Mouse (Mus musculus) layer of hippocampus, adult 9-10 months (tissue): ENCODE measurements around the gene Ptf1a.

Experiments
- DNase-seq: peaks from one replicate; pipeline ENCODE4 v3.0.0; 2022; ENCODE audit warnings: low spot score

Ptf1a gene

GRCm38 (mm10) chr2:19444931-19445831 lies at the start of gene Ptf1a:
Ptf1a (plus strand) TSS chr2:19445663.
- no peak for DNase-seq

- DNase-seq: no peak
Measured at GRCm38 (mm10) chr2:19405409-19405808, 40.1 kb upstream of the Ptf1a start.

DNA sequence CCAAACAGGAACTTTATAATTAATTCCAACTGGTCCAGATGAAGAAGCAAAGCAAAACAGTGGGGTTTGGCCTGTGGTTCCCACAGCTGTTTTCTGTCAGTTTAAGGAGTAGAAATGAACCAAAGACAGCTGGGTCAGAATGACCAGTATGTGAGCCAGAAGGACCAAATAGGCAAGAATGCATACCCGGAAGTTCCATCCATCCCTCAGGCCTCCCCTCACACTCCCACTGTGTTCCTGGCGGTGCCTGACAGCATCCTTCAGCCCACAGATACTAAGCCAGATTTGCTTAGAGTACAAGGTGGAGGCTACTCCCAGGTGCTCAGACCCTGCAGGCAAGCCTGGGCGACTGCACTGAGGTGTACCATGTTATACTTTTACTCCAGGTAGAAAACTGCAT lies 38.9 kb upstream of the Ptf1a start:
- DNase-seq: no peak

- DNase-seq: peak; percentile 25
Measured at GRCm38 (mm10) chr2:19414222-19414965, 31.1 kb upstream of the Ptf1a start.

DNA sequence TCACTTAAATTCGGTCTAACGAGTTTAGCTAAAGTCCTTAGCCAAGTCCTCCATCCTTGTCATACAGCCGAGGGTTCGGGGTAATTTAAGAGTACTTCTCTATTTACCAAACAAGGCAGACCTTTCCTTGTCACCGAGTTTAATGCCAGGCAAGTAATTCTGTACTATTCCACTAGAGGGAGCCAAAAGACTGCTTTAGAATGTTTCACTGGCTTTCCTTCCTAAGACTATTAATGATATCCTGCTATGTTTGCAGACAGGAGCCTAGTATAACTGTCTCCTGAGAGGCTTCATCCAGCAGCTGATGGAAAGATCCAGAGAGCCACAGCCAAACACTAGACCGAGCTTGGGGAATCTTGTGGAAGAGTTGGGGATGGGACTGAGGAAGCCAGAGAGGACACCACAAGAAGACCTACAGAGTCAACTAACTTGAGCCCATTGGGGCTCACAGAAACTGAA lies 30.4 kb upstream of the Ptf1a start:
- peak; percentile 86 for DNase-seq

- DNase-seq: no peak
Measured at GRCm38 (mm10) chr2:19416066-19416465, 29.4 kb upstream of the Ptf1a start.

GRCm38 (mm10) chr2:19419686-19420345 lies 25.6 kb upstream of the Ptf1a start:
- DNase-seq: no peak

DNA sequence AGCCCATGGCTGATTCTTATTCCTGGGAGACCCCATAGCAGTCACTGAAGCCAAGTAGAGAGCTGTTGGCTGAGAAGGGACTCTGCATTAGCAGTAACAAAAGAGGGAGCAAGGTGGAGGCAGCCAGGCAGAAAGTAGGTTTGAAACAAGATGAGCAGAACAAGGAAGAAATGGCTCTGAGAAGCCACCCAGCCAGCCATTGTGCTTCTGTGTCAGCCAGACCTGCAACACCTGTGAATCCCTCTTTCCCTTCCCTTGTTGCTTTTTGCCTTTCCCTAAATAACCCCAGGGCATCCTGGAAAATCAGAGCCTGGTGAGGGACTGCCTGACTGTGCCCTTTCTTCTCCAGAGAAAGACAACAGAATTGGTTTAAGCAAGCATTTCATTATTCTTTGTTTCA lies 23.2 kb upstream of the Ptf1a start:
- no peak for DNase-seq

- no peak for DNase-seq
Measured at GRCm38 (mm10) chr2:19423086-19423485, 22.4 kb upstream of the Ptf1a start.

DNA sequence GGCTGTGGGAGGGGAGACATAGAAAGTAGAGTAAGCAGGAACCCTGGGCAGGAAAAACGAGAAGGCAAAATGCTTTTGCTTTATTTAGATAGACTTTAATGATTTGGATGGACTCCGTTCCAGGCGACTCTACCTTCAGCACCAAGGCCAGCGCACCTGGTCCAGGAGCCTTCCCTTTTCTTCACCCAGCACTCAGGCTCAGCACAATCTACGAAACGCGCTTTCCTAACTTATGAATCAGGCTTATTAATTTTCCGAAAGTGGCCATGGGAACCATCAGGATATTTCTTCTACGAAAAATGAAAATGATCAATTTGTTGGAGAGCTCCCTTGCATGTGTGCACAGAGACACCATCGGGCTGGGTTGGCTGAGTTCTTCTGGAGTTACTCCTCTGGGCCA lies 16.4 kb upstream of the Ptf1a start:
- DNase-seq: no peak

GRCm38 (mm10) chr2:19429691-19430690 lies 15.5 kb upstream of the Ptf1a start:
- DNase-seq: no peak

- DNase-seq: no peak
Measured at GRCm38 (mm10) chr2:19430746-19431145, 14.7 kb upstream of the Ptf1a start.

DNA sequence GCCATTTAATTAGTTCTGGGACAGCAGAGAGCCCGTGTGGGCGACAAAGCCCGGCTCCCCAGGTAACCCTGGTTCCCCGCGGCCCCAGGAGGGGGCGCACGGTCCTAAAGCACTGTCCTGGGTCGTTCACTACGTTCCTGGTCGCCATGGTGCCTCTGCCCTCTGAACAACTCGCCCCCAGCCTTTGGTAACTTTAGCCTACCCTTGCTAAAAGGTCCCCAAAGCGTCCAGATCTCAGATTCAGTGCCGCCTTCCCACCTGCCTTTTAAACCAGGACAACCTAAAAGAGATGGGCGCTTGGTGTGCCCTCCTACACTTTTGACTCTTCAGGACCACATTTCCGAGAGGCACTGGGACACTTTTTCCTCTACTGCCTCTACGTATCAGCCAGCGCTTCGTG lies 14.3 kb upstream of the Ptf1a start:
- DNase-seq: no peak

- DNase-seq: no peak
Measured at GRCm38 (mm10) chr2:19431614-19432323, 13.7 kb upstream of the Ptf1a start.

DNA sequence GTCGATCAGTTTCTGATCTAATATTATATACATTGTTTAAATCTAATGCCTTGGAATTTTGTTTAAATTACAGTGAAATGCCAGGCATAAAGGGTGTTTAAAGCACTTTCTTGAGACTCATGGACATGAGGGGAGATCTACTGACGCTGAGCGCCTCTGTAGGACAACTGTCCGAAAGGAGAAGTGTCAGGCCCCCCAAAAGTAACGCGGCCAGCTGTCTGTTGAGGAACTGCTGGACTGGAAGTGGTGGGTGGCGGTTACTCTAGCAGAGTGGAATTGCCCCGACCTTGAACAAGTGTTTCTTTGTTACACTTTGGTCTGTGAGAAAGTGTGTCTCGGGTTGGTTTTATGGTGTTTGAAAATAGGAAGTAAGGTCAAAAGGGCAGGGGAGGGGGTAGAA lies 1.1 kb upstream of the Ptf1a start:
- no peak for DNase-seq

GRCm38 (mm10) chr2:19445871-19446501 lies 523 bp downstream of the Ptf1a start:
- DNase-seq: no peak

GRCm38 (mm10) chr2:19446746-19447145 lies 1.3 kb downstream of the Ptf1a start:
- DNase-seq: no peak

DNA sequence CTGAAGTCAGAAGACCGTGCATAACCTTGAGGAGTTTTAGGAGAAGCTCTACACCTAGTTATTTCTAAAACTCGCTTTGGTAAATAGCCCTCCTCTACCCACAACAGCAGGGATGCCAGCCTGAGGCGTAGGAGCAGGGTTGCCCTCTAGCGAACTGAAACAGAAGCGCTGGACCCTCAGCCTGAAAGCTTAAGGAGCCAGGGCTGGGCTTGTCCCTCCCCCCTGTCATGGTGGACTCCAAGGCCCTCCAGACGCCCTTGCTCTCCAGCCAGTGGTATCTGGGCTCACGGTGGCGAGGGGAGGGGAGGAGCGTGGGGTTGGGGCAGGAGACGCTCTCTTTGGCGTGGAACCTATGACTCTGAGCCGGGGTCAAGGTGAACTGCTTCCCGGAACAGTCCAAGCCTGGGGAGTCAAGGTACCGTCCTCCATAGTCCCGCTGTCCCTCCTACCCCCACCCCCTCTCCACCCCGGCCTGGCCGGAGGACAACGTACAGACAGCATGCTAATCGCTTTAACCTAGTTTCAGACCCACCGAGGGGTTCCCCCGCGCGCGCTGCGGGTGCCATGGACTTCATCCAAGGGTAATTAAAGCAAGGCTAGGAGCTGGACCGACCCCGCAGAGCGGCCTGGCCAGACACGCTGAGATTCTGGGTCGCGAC lies 2.7 kb downstream of the Ptf1a start:
- DNase-seq: no peak

- DNase-seq: no peak
Measured at GRCm38 (mm10) chr2:19449308-19449707, 3.8 kb downstream of the Ptf1a start.
